Mouse (Mus musculus) limb, embryonic 12.5 days (tissue): ENCODE data around the gene Srsf10. TPM values are rescaled to one million over a fixed set of nuclear protein-coding genes. Genes with fewer than 3 reads are reported as not detected.

Experiments
- ATAC-seq: fragments of 200-750 bp; cut with Nextera tagmentation; 2 replicates; pipeline ENCODE4 v1.8.0; 2017; ENCODE audit warnings: low read depth, moderate TSS enrichment; ENCODE audit not compliant: insufficient number of reproducible peaks, insufficient read depth, low FRiP score, low TSS enrichment
- H3K27ac ChIP-seq: fragments of 300-500 bp; sonication (generic); 2 replicates; pipeline ENCODE4 v1.5.1; 2016; ENCODE audit warnings: mild to moderate bottlenecking, moderate library complexity
- H3K27me3 ChIP-seq: fragments of 300-500 bp; sonication (generic); 2 replicates; pipeline ENCODE4 v1.6.1; 2016; ENCODE audit warnings: mild to moderate bottlenecking, moderate library complexity
- H3K36me3 ChIP-seq: fragments of 300-500 bp; sonication (generic); 2 replicates; pipeline ENCODE4 v1.6.1; 2016; ENCODE audit warnings: mild to moderate bottlenecking, moderate library complexity
- H3K4me1 ChIP-seq: fragments of 300-500 bp; sonication (generic); replicated peaks from 2 replicates; pipeline ENCODE4 v1.6.1; 2016
- H3K4me2 ChIP-seq: fragments of 300-500 bp; sonication (generic); 2 replicates; pipeline ENCODE4 v1.6.1; 2016; ENCODE audit warnings: mild to moderate bottlenecking, moderate library complexity
- H3K4me3 ChIP-seq: fragments of 300-500 bp; sonication (generic); replicated peaks from 2 replicates; pipeline ENCODE4 v1.5.1; 2016; ENCODE audit warnings: mild to moderate bottlenecking
- H3K9ac ChIP-seq: fragments of 300-500 bp; sonication (generic); replicated peaks from 2 replicates; pipeline ENCODE4 v1.6.1; 2016; ENCODE audit warnings: mild to moderate bottlenecking, moderate library complexity
- H3K9me3 ChIP-seq: fragments of 300-500 bp; sonication (generic); 2 replicates; pipeline ENCODE4 v1.6.1; 2016; ENCODE audit warnings: mild to moderate bottlenecking, moderate library complexity
- WGBS: fragments of 180-500 bp; shearing (Covaris S2); methylation state at CpG from one replicate; pipeline ENCODE4 v1.1.7; 2016; 5-methylcytosine and 5-hydroxymethylcytosine counted together
- polyA plus RNA-seq: library from polyadenylated mRNA; unstranded; fragments of >200 nt; fragmentation: Nextera tagmentation; extraction: Ambion mirVana; gene quantifications from 2 replicates; pipeline ENCODE4 v1.2.1, GENCODE M21; 2016

Gene Srsf10
- polyA plus RNA-seq, 1 experiment from 2014 or later = 402 TPM

- H3K27me3 ChIP-seq = peaks cover 5% of the 10 kb centered on the region; the same call in 1 of the 2 replicates
- H3K36me3 ChIP-seq = no peaks in the 10 kb centered on the region
- no peak for ATAC-seq
- H3K4me3 ChIP-seq = no peak overlapping the region
- WGBS = 79% methylated on average over 5 of the region's 5 CpGs
- no peak overlapping the region for H3K4me2 ChIP-seq
- no peaks in the 10 kb centered on the region for H3K9me3 ChIP-seq
- no peak overlapping the region for H3K9ac ChIP-seq
- no peak overlapping the region for H3K27ac ChIP-seq
- H3K4me1 ChIP-seq = no peaks in the 10 kb centered on the region
Observed at GRCm38 (mm10) chr4:135900008-135900407, 44.5 kb downstream of the Srsf10 start.

- H3K9me3 ChIP-seq = no peaks in the 10 kb centered on the region
- no peaks in the 10 kb centered on the region for H3K36me3 ChIP-seq
- no peak overlapping the region for H3K4me3 ChIP-seq
- ATAC-seq = no peak
- WGBS = 90% methylated on average over 4 of the region's 4 CpGs
- no peak overlapping the region for H3K9ac ChIP-seq
- no peaks in the 10 kb centered on the region for H3K4me1 ChIP-seq
- no peak overlapping the region for H3K27ac ChIP-seq
- H3K4me2 ChIP-seq = no peak overlapping the region
- no peaks in the 10 kb centered on the region for H3K27me3 ChIP-seq
Observed at GRCm38 (mm10) chr4:135902606-135903242, 47.2 kb downstream of the Srsf10 start.

GRCm38 (mm10) chr4:135904810-135905209 is 49.3 kb downstream of the Srsf10 start:
- Histone ChIP-seq H3K9me3 (no peaks in the 10 kb centered on the region), H3K4me1 (no peaks in the 10 kb centered on the region), H3K4me2 (no peak overlapping the region), H3K9ac (no peak overlapping the region), H3K4me3 (no peak overlapping the region), H3K27me3 (no peaks in the 10 kb centered on the region), H3K36me3 (no peaks in the 10 kb centered on the region), H3K27ac (no peak overlapping the region)
- 60% methylated on average over 1 of the region's 1 CpGs for WGBS
- no peak for ATAC-seq

GRCm38 (mm10) chr4:135906633-135907032 is 51.1 kb downstream of the Srsf10 start:
- Histone ChIP-seq H3K4me1 (no peaks in the 10 kb centered on the region), H3K4me2 (no peak overlapping the region), H3K4me3 (no peak overlapping the region), H3K36me3 (no peaks in the 10 kb centered on the region), H3K9me3 (no peaks in the 10 kb centered on the region), H3K9ac (no peak overlapping the region), H3K27me3 (no peaks in the 10 kb centered on the region), H3K27ac (no peak overlapping the region)
- WGBS = 86% methylated on average over 3 of the region's 3 CpGs
- ATAC-seq = no peak

GRCm38 (mm10) chr4:135909326-135910066 is 53.9 kb downstream of the Srsf10 start:
- WGBS = 51% methylated on average over 13 of the region's 13 CpGs
- no peaks in the 10 kb centered on the region for H3K27me3 ChIP-seq
- H3K9me3 ChIP-seq = no peaks in the 10 kb centered on the region
- H3K4me2 ChIP-seq = no peak overlapping the region
- peaks cover 6% of the 10 kb centered on the region; the same call in 1 of the 2 replicates for H3K4me1 ChIP-seq
- ATAC-seq = no peak
- no peaks in the 10 kb centered on the region for H3K36me3 ChIP-seq
- no peak overlapping the region for H3K9ac ChIP-seq
- H3K4me3 ChIP-seq = no peak overlapping the region
- H3K27ac ChIP-seq = no peak overlapping the region

- Histone ChIP-seq H3K9me3 (no peaks in the 10 kb centered on the region), H3K27ac (0 out of 2 replicates have a peak overlapping the region, but pooled peaks have one; percentile 17), H3K4me3 (no peak overlapping the region), H3K36me3 (no peaks in the 10 kb centered on the region), H3K27me3 (no peaks in the 10 kb centered on the region), H3K4me1 (peaks cover 6% of the 10 kb centered on the region; the same call in 1 of the 2 replicates), H3K9ac (no peak overlapping the region), H3K4me2 (no peak overlapping the region)
- no peak for ATAC-seq
- 80% methylated on average over 7 of the region's 7 CpGs for WGBS
Observed at GRCm38 (mm10) chr4:135911531-135911930, 56.0 kb downstream of the Srsf10 start.

- Histone ChIP-seq H3K9ac (no peak overlapping the region), H3K36me3 (no peaks in the 10 kb centered on the region), H3K4me1 (peaks cover 6% of the 10 kb centered on the region; the same call in 1 of the 2 replicates), H3K27me3 (no peaks in the 10 kb centered on the region), H3K4me3 (no peak overlapping the region), H3K9me3 (no peaks in the 10 kb centered on the region), H3K27ac (peak overlapping the region; percentile 46; the same call in 1 of the 2 replicates), H3K4me2 (no peak overlapping the region)
- 62% methylated on average over 3 of the region's 3 CpGs for WGBS
- no peak for ATAC-seq
Observed at GRCm38 (mm10) chr4:135912164-135912563, 56.6 kb downstream of the Srsf10 start.

- no peaks in the 10 kb centered on the region for H3K36me3 ChIP-seq
- peak; percentile 76 for ATAC-seq
- WGBS = 10% methylated on average over 3 of the region's 3 CpGs
- H3K4me1 ChIP-seq = peaks cover 6% of the 10 kb centered on the region; the same call in 1 of the 2 replicates
- peak overlapping the region; percentile 46 for H3K27ac ChIP-seq
- no peaks in the 10 kb centered on the region for H3K9me3 ChIP-seq
- H3K27me3 ChIP-seq = no peaks in the 10 kb centered on the region
- H3K9ac ChIP-seq = peak overlapping the region; percentile 44; the same call in 1 of the 2 replicates
- H3K4me2 ChIP-seq = no peak overlapping the region
- no peak overlapping the region for H3K4me3 ChIP-seq
Observed at GRCm38 (mm10) chr4:135912835-135913234, 57.3 kb downstream of the Srsf10 start.

- no peak for ATAC-seq
- peak overlapping the region; percentile 46; the same call in 1 of the 2 replicates for H3K27ac ChIP-seq
- 79% methylated on average over 4 of the region's 4 CpGs for WGBS
Observed at GRCm38 (mm10) chr4:135913433-135913832, 57.9 kb downstream of the Srsf10 start.

GRCm38 (mm10) chr4:135918635-135919279 is 63.2 kb downstream of the Srsf10 start:
- H3K4me1 ChIP-seq = peaks cover 11% of the 10 kb centered on the region; the same call in 1 of the 2 replicates
- no peak for ATAC-seq

More at GRCm38 (mm10) chr4:135913433-135913832, 57.9 kb downstream of the Srsf10 start:
- Histone ChIP-seq H3K9me3 (no peaks in the 10 kb centered on the region), H3K4me3 (no peak overlapping the region), H3K27me3 (no peaks in the 10 kb centered on the region), H3K4me2 (no peak overlapping the region), H3K36me3 (no peaks in the 10 kb centered on the region), H3K4me1 (peaks cover 6% of the 10 kb centered on the region; the same call in 1 of the 2 replicates), H3K9ac (no peak overlapping the region)

GRCm38 (mm10) chr4:135919280-135919639 is 63.7 kb downstream of the Srsf10 start:
- Histone ChIP-seq H3K4me3 (no peak overlapping the region), H3K36me3 (peaks cover 13% of the 10 kb centered on the region), H3K9me3 (no peaks in the 10 kb centered on the region), H3K4me1 (peaks cover 11% of the 10 kb centered on the region; the same call in 1 of the 2 replicates), H3K27ac (no peak overlapping the region), H3K4me2 (no peak overlapping the region), H3K9ac (no peak overlapping the region), H3K27me3 (no peaks in the 10 kb centered on the region)
- no peak for ATAC-seq
- WGBS = 93% methylated on average over 3 of the region's 3 CpGs

More at GRCm38 (mm10) chr4:135918635-135919279, 63.2 kb downstream of the Srsf10 start:
- Histone ChIP-seq H3K9me3 (no peaks in the 10 kb centered on the region), H3K27me3 (no peaks in the 10 kb centered on the region), H3K4me2 (no peak overlapping the region), H3K27ac (no peak overlapping the region), H3K4me3 (no peak overlapping the region), H3K36me3 (peaks cover 9% of the 10 kb centered on the region; the same call in 1 of the 2 replicates), H3K9ac (0 out of 2 replicates have a peak overlapping the region, but pooled peaks have one; percentile 13)
- WGBS = 88% methylated on average over 13 of the region's 13 CpGs
